Mouse (Mus musculus) heart, embryonic 12.5 days (tissue): ENCODE measurements at regions not wholly inside any gene's neighbourhood (a gene's known extent, or its start where the extent isn't known, plus 50 kb on each side); places are given as distances from the start of the nearest gene placed in this dataset.

ENCODE experiments used
- ATAC-seq: fragments of 200-750 bp; cut with Nextera tagmentation; 2 replicates; pipeline ENCODE4 v1.8.0; 2017; ENCODE audit warnings: moderate TSS enrichment, moderate library complexity; ENCODE audit not compliant: insufficient number of reproducible peaks, low FRiP score
- H3K27ac ChIP-seq: fragments of 300-500 bp; sonication (generic); 2 replicates; pipeline ENCODE4 v1.5.1; 2016; ENCODE audit warnings: mild to moderate bottlenecking, moderate library complexity; ENCODE audit not compliant: poor library complexity, severe bottlenecking
- H3K27me3 ChIP-seq: fragments of 300-500 bp; sonication (generic); replicated peaks from 2 replicates; pipeline ENCODE4 v1.6.1; 2016; ENCODE audit warnings: mild to moderate bottlenecking, moderate library complexity
- H3K36me3 ChIP-seq: fragments of 300-500 bp; sonication (generic); 2 replicates; pipeline ENCODE4 v1.6.1; 2016; ENCODE audit warnings: mild to moderate bottlenecking, moderate library complexity
- H3K4me1 ChIP-seq: fragments of 300-500 bp; sonication (generic); replicated peaks from 2 replicates; pipeline ENCODE4 v1.6.1; 2016; ENCODE audit warnings: mild to moderate bottlenecking
- H3K4me2 ChIP-seq: fragments of 300-500 bp; sonication (generic); 2 replicates; pipeline ENCODE4 v1.6.1; 2016; ENCODE audit warnings: mild to moderate bottlenecking, moderate library complexity
- H3K4me3 ChIP-seq: fragments of 300-500 bp; sonication (generic); 2 replicates; pipeline ENCODE4 v1.5.1; 2016; ENCODE audit warnings: mild to moderate bottlenecking
- H3K9ac ChIP-seq: fragments of 300-500 bp; sonication (generic); 2 replicates; pipeline ENCODE4 v1.6.1; 2016; ENCODE audit warnings: mild to moderate bottlenecking, moderate library complexity
- H3K9me3 ChIP-seq: fragments of 300-500 bp; sonication (generic); replicated peaks from 2 replicates; pipeline ENCODE4 v1.6.1; 2016; ENCODE audit warnings: mild to moderate bottlenecking, moderate library complexity
- WGBS: fragments of 180-500 bp; shearing (Covaris S2); methylation state at CpG from one replicate; pipeline ENCODE4 v1.1.7; 2016; 5-methylcytosine and 5-hydroxymethylcytosine counted together

DNA sequence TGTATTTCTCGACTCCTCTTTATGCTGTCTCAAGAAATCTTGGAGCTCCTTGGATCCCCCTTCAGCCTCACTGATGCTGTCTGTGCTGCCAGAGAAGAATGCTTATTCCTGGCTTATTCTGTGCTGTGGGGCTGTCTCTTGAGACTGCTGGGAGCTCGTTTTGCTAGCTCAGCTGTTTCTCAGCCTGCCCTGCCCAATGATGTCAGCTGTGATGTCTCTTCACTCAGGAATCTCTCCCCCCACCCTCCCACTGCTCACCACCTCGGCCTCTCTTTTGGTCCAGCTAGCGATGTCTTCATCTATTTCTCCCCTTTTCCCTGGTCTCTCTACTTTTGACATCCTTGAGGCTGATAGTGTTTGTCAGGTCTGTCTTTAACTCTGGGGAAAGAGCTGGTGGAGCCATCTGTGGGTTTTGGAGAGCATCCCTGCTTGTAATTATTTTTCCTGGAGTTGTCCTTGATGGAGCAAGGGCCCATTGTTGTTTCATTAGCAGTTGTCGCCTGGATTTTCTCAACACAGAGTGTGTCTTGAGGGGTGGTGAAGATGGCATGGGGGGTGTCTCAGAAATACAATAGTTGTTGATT, 214.1 kb downstream of the En1 start:
- Histone ChIP-seq H3K36me3 (no peaks in the 10 kb centered on the region), H3K4me1 (no peaks in the 10 kb centered on the region), H3K4me3 (no peak overlapping the region), H3K9me3 (peaks cover 2% of the 10 kb centered on the region; the same call in 1 of the 2 replicates), H3K27ac (no peak overlapping the region), H3K9ac (no peak overlapping the region), H3K4me2 (no peak overlapping the region), H3K27me3 (no peaks in the 10 kb centered on the region)
- 45% methylated on average over 5 of the region's 5 CpGs for WGBS
- ATAC-seq, result no peak

DNA sequence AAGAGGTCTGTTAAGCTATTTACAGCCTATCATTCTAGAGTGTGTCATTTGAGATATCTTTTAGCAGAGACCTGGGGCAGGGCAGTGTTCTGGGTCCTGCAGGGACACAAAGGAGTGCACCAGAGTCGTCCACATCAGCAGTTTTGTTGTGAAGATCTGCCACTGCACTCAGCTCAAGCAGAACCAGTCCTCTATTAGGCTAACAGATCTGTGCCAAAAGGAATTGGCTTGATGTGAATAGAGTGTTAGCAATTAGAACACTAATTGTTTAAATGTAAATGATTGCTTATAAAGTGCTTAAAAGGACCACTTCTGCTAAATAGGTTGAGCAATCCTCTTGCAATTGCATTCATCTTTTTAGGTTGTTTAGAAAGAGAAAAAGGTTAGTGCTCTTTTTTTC, 215.3 kb downstream of the En1 start:
- Histone ChIP-seq H3K36me3 (no peaks in the 10 kb centered on the region), H3K4me1 (no peaks in the 10 kb centered on the region), H3K4me3 (no peak overlapping the region), H3K9me3 (peaks cover 2% of the 10 kb centered on the region; the same call in 1 of the 2 replicates), H3K27ac (no peak overlapping the region), H3K27me3 (no peaks in the 10 kb centered on the region), H3K9ac (no peak overlapping the region), H3K4me2 (no peak overlapping the region)
- ATAC-seq, result no peak
- WGBS, result 38% methylated on average over 1 of the region's 1 CpGs

DNA sequence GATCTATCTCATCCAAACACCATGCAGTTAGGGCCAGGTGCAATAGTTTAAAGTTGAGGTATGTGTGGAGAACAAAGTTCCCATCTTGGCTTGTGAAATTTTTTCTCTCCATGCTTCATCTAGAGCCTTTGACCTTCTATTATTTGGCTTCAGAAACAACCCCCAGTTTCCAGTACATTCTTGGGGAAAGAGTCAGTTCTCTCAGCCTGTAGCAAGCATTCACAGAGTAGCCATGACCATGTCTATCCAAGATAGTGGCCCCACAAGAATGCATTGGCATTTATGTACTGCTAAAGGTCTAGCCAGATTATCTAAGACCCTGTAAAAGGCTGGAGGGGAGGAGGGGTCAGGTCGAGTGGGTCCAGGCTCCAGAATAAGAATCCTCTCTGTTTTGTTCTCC, 229.8 kb downstream of the En1 start:
- no peaks in the 10 kb centered on the region for H3K27me3 ChIP-seq
- no peaks in the 10 kb centered on the region for H3K9me3 ChIP-seq
- no peak overlapping the region for H3K4me2 ChIP-seq
- no peaks in the 10 kb centered on the region for H3K4me1 ChIP-seq
- no peak overlapping the region for H3K9ac ChIP-seq
- H3K27ac ChIP-seq, result no peak overlapping the region
- 45% methylated on average over 1 of the region's 1 CpGs for WGBS
- no peak for ATAC-seq
- H3K36me3 ChIP-seq, result no peaks in the 10 kb centered on the region
- H3K4me3 ChIP-seq, result no peak overlapping the region

DNA sequence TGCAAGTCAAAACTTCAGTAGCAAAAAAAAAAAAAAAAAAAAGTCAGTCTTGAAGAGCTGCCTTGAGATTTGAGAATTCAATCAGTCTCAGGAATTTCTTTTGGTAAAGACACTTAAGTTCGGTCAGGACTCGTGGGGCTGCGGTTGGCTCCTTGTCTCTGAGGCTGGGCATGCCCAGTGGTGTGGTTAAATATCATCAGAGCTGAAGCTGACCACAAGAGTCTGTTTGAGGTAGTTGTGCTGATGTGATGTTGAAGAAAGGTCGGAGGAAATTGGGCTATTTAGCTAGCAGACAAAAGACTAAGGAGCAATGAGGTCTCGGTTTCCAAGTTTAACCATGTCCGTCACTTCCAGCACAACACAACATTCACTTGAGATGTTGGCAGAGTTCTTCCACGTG, 240.4 kb downstream of the En1 start:
- Histone ChIP-seq H3K36me3 (no peaks in the 10 kb centered on the region), H3K27me3 (0 out of 2 replicates have a peak, but pooled peaks cover 3% of the 10 kb centered on the region), H3K4me3 (no peak overlapping the region), H3K9ac (no peak overlapping the region), H3K27ac (no peak overlapping the region), H3K4me2 (no peak overlapping the region), H3K9me3 (no peaks in the 10 kb centered on the region), H3K4me1 (no peaks in the 10 kb centered on the region)
- WGBS, result 67% methylated on average over 7 of the region's 7 CpGs
- ATAC-seq, result no peak

DNA sequence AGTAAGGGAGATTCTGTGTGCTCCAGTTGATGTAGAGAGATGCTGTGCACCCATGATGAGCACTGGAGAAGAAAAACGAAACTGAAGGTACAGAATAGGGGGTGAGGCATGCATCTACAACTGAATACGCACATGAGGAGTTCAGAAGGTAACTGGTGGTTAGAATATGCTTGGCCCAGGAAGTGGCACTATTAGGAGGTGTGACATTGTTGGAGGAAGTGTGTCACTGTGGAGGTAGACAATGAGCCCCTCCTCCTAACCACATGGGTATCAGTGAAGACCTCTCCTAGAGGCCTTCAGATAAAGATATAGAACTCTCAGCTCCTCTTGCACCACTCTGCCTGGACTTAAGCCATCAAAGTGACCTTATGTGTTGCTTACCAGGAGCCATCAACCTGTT, 243.9 kb downstream of the En1 start:
- no peak for ATAC-seq
- Histone ChIP-seq H3K4me1 (0 out of 2 replicates have a peak, but pooled peaks cover 9% of the 10 kb centered on the region), H3K27ac (no peak overlapping the region), H3K9me3 (no peaks in the 10 kb centered on the region), H3K27me3 (0 out of 2 replicates have a peak, but pooled peaks cover 4% of the 10 kb centered on the region), H3K4me2 (no peak overlapping the region), H3K9ac (no peak overlapping the region), H3K36me3 (no peaks in the 10 kb centered on the region), H3K4me3 (no peak overlapping the region)
- WGBS, result 69% methylated on average over 2 of the region's 2 CpGs

DNA sequence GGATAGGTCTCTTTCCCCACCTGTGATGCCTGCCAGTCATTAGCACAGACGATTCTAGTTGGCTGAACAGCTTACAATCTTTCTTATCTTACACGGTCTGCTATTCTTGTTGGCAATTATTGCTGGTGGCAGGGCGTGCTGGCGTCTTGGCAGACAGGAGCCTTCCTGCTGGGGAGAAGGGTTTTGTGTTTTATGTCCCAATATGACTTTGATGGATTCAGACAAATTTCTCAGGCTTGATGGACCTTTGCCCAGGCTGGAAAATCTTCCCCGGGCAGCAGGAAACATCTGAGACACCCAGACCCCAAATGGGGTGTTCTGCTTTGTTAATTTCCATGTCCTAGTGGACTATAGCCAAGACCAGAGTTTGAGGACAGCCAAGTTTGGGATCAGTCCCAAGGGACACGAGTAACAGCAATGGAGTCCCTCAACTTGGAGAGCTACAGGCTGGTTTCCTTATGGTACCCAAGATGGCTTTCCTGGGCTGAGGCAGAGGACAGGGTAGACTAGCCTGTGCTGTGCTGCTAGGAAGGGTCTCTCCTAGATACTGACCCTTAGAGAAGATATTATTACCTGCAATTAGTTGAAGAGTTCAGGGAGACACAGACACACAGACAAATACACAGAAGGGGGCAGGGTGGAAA, 249.8 kb downstream of the En1 start:
- H3K4me3 ChIP-seq, result no peak overlapping the region
- no peak overlapping the region for H3K4me2 ChIP-seq
- H3K9ac ChIP-seq, result no peak overlapping the region
- WGBS, result 62% methylated on average over 6 of the region's 6 CpGs
- no peak overlapping the region for H3K27ac ChIP-seq
- 0 out of 2 replicates have a peak, but pooled peaks cover 4% of the 10 kb centered on the region for H3K27me3 ChIP-seq
- 0 out of 2 replicates have a peak, but pooled peaks cover 9% of the 10 kb centered on the region for H3K4me1 ChIP-seq
- no peaks in the 10 kb centered on the region for H3K36me3 ChIP-seq
- no peak for ATAC-seq
- no peaks in the 10 kb centered on the region for H3K9me3 ChIP-seq

DNA sequence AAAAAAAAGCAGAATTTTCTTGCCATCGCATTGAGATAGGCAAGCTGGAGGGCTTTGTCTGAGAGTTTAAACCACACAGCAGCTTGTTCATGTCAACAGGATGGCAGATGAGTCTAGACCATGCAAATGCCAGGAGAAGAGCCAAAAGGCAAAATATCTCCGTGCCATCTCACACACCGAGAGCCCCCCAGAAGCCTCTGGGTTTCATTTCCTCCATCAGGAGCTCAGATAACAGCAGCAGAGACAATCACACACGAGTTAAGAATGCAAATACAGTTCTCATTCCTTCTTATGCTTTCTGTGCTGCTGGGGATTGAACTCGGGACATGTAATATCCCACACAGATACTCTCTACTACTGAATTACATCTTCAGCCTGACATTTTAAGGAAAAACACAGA, 255.3 kb downstream of the En1 start:
- H3K9me3 ChIP-seq, result no peaks in the 10 kb centered on the region
- WGBS, result 40% methylated on average over 5 of the region's 5 CpGs
- H3K27me3 ChIP-seq, result no peaks in the 10 kb centered on the region
- no peaks in the 10 kb centered on the region for H3K36me3 ChIP-seq
- no peak overlapping the region for H3K4me2 ChIP-seq
- ATAC-seq, result no peak
- no peak overlapping the region for H3K9ac ChIP-seq
- H3K4me3 ChIP-seq, result no peak overlapping the region
- H3K4me1 ChIP-seq, result no peaks in the 10 kb centered on the region
- H3K27ac ChIP-seq, result no peak overlapping the region

DNA sequence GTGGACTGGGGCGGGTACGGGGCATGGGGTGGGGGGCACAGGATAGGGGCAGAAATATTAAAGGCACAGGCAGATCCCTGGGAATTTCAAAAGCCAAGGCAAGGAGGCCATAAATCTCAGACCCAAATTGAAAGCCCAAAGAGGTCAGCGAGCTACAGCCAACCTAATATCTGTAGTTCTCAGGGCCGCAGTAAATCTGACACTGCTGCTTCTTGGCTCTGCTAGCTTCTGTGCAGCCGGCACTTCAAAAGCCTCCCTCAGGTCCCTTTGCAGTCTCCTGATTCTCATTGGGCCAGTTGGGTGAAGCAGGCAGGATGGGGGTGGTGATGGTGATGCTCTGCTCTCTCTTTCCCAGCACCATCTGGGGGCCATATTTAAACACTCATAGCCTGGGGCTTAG, 257.3 kb downstream of the En1 start:
- H3K27me3 ChIP-seq, result no peaks in the 10 kb centered on the region
- H3K9ac ChIP-seq, result no peak overlapping the region
- H3K4me3 ChIP-seq, result no peak overlapping the region
- H3K9me3 ChIP-seq, result no peaks in the 10 kb centered on the region
- no peaks in the 10 kb centered on the region for H3K36me3 ChIP-seq
- H3K27ac ChIP-seq, result no peak overlapping the region
- no peak for ATAC-seq
- H3K4me2 ChIP-seq, result no peak overlapping the region
- no peaks in the 10 kb centered on the region for H3K4me1 ChIP-seq
- 63% methylated on average over 5 of the region's 5 CpGs for WGBS

DNA sequence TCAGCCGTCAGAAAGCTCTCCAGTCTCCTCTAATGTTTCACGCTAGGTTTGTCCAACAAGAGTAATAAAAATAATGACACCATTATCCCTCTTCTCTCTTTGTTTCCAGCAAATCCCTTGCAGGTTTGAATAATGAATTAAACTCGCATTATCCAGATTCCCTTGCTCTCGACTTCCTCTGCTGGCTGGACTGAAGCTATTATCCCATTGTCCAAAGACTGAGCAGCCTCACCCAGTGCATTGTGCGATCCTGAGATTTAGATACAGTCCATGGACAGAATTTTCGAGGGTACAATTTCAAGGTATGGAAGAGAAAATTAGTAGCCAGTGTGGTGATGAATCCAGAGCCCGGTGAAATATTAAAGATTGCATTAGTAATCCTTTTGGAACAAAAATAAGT, 270.3 kb downstream of the En1 start:
- H3K4me3 ChIP-seq, result no peak overlapping the region
- no peak overlapping the region for H3K27ac ChIP-seq
- no peaks in the 10 kb centered on the region for H3K36me3 ChIP-seq
- no peak for ATAC-seq
- no peak overlapping the region for H3K4me2 ChIP-seq
- H3K9me3 ChIP-seq, result no peaks in the 10 kb centered on the region
- 73% methylated on average over 7 of the region's 7 CpGs for WGBS
- no peak overlapping the region for H3K9ac ChIP-seq
- H3K27me3 ChIP-seq, result no peaks in the 10 kb centered on the region
- no peaks in the 10 kb centered on the region for H3K4me1 ChIP-seq

DNA sequence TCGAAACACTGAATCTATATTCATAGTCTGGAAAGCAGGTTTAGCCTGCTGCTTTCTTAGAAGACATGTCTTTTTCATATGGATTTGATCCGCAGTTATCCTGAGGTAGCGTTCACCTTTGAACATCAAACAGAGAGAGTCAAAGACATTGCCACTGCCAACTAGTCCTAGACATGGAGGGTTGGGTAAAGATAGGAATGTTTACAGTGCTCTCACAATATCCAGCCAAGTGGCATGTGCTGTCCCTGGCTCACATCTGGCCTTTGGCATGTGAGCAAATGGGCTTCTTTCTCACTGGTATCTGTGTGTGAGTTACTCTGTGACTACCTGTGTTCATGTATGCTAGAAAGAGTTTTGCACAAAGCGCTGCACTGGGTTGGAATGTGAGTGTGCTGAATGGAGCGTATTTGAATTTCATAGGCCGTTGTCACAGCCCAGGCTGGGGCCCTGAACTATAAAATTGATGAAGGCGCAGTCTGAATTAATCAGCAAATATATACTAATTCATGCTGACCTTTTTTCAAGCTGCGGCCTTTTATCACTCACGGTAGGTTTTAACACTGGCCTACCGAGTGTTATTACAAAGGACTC, 280.8 kb downstream of the En1 start:
- no peak overlapping the region for H3K9ac ChIP-seq
- H3K4me1 ChIP-seq, result no peaks in the 10 kb centered on the region
- no peaks in the 10 kb centered on the region for H3K9me3 ChIP-seq
- no peak overlapping the region for H3K4me2 ChIP-seq
- H3K27me3 ChIP-seq, result no peaks in the 10 kb centered on the region
- ATAC-seq, result no peak
- 86% methylated on average over 10 of the region's 10 CpGs for WGBS
- no peak overlapping the region for H3K27ac ChIP-seq
- H3K36me3 ChIP-seq, result no peaks in the 10 kb centered on the region
- H3K4me3 ChIP-seq, result no peak overlapping the region

DNA sequence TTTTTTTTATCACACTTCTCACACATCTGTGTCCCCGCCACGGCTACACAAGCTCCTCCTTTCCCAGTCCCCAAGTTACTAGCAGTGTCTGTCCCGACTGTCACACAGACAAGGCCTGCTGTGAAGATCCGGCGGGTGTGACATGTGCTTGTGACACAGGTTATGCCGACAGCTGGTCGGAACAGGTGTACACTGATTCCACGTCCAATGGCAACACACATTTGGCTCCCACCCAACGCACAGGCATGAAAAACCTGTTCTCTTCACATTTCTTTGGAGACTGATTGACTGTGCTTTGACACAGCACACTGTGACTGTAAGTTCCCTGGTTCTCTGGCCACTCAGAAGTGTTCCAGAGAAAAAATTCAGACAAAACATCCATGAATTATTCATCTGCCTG, 281.4 kb downstream of the En1 start:
- Histone ChIP-seq H3K27ac (no peak overlapping the region), H3K4me3 (no peak overlapping the region), H3K9ac (no peak overlapping the region), H3K36me3 (no peaks in the 10 kb centered on the region), H3K4me2 (no peak overlapping the region), H3K27me3 (no peaks in the 10 kb centered on the region), H3K4me1 (no peaks in the 10 kb centered on the region), H3K9me3 (no peaks in the 10 kb centered on the region)
- 65% methylated on average over 9 of the region's 9 CpGs for WGBS
- ATAC-seq, result no peak
